Mouse (Mus musculus) lung, postnatal 0 days (tissue): ENCODE measurements around the gene Nedd9.

Experiments
- CTCF ChIP-seq: IDR thresholded peaks from 2 replicates; pipeline ENCODE4 v1.5.1; 2016; ENCODE audit warnings: antibody characterized with exemption, mild to moderate bottlenecking
- EP300 ChIP-seq: IDR thresholded peaks from 2 replicates; pipeline ENCODE4 v1.6.1; 2016; ENCODE audit warnings: antibody characterized with exemption, mild to moderate bottlenecking, control low read depth

- TF ChIP-seq CTCF = no peak
- TF ChIP-seq EP300 = no peak
Observed at GRCm38 (mm10) chr13:41418198-41418869, 68.8 kb downstream of the Nedd9 start.
